Mouse (Mus musculus): ENCODE data around the gene Grin3b.

DNA sequence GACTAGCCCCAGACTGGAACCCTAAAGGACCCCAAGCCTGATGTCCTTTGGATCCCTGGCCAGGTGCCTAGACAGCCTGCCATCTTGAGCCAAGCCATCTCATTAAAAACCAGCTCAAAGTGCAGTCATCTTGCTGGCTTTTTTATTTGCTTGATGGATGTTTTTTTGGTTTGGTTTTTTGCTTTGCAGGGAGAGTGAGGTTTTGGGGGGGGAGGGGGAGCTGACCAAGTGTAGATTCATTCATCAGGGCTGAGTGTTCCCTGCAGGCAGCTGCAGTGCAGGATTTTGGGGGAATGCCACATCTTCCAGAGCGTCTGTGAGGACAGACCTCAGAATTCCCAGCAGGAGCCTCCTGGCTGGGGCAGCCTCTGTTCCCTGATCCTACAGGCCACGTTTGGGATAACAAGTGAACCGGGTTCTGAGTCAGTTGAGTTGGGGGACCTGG is 1.4 kb upstream of the Grin3b start:
- no peak for TF ChIP-seq CTCF (IDR thresholded peaks at IDR 0.05; ENCODE audit: low read depth, low read length)
- TF ChIP-seq GATA1 (IDR thresholded peaks at IDR 0.05; ENCODE audit: borderline replicate concordance, low read length): no peak
